Mouse (Mus musculus) kidney, adult 2 months (tissue): ENCODE measurements at regions not wholly inside any gene's neighbourhood (a gene's known extent, or its start where the extent isn't known, plus 50 kb on each side); places are given as distances from the start of the nearest gene placed in this dataset.

Source experiments
- DNase-seq: peaks from one replicate; pipeline ENCODE4 v3.0.0; 2021
- H3K27ac ChIP-seq: fragments of 200-500 bp; 2 replicates; pipeline ENCODE4 v1.5.1; 2012; ENCODE audit warnings: low read depth, low read length, control low read depth, inconsistent platforms; ENCODE audit not compliant: insufficient read depth
- H3K27me3 ChIP-seq: fragments of 200-500 bp; replicated peaks from 2 replicates; pipeline ENCODE4 v1.6.1; 2012; ENCODE audit warnings: mild to moderate bottlenecking, moderate library complexity, low read length, inconsistent platforms; ENCODE audit not compliant: control insufficient read depth, insufficient read depth
- H3K36me3 ChIP-seq: fragments of 200-500 bp; 2 replicates; pipeline ENCODE4 v1.6.1; 2012; ENCODE audit warnings: mild to moderate bottlenecking, moderate library complexity, low read length, inconsistent platforms; ENCODE audit not compliant: control insufficient read depth, insufficient read depth
- H3K4me1 ChIP-seq: fragments of 200-500 bp; 2 replicates; pipeline ENCODE4 v1.6.1; 2011; ENCODE audit warnings: low read length; ENCODE audit not compliant: control insufficient read depth, insufficient read depth
- H3K4me3 ChIP-seq: fragments of 200-500 bp; 2 replicates; pipeline ENCODE4 v1.5.1; 2011; ENCODE audit warnings: mild to moderate bottlenecking, low read depth, low read length, control low read depth; ENCODE audit not compliant: insufficient read depth
- CTCF ChIP-seq: fragments of 200-500 bp; conservative IDR thresholded peaks from 2 replicates; pipeline ENCODE4 v1.5.1; 2011; ENCODE audit warnings: low read depth, mild to moderate bottlenecking, control low read depth, low read length, moderate library complexity, mixed read lengths; ENCODE audit not compliant: insufficient read depth, insufficient read length
- POLR2A ChIP-seq: fragments of 200-500 bp; IDR thresholded peaks from one replicate; pipeline ENCODE4 v1.6.1; 2011; ENCODE audit warnings: low read depth, low read length, control low read depth
- WGBS: fragments of 180-500 bp; shearing (Covaris S2); methylation state at CpG from one replicate; pipeline ENCODE4 v1.1.7; 2018; 5-methylcytosine and 5-hydroxymethylcytosine counted together

GRCm38 (mm10) chr3:37958361-37958978 is 234.2 kb upstream of the Gm5148 start:
- H3K27me3 ChIP-seq: no peaks in the 10 kb centered on the region
- WGBS: 44% methylated on average over 6 of the region's 6 CpGs
- no peak for TF ChIP-seq POLR2A
- no peak for TF ChIP-seq CTCF
- no peak overlapping the region for H3K27ac ChIP-seq
- no peaks in the 10 kb centered on the region for H3K36me3 ChIP-seq
- peaks cover 9% of the 10 kb centered on the region for H3K4me1 ChIP-seq
- no peak overlapping the region for H3K4me3 ChIP-seq
- no peak for DNase-seq

- Histone ChIP-seq H3K4me1 (peaks cover 3% of the 10 kb centered on the region; the same call in 1 of the 2 replicates), H3K27ac (no peak overlapping the region), H3K36me3 (no peaks in the 10 kb centered on the region), H3K4me3 (no peak overlapping the region), H3K27me3 (no peaks in the 10 kb centered on the region)
- 93% methylated on average over 6 of the region's 6 CpGs for WGBS
- DNase-seq: no peak
- no peak for TF ChIP-seq POLR2A
These were observed 232.3 kb upstream of the Gm5148 start for GRCm38 (mm10) chr3:37956543-37956942.

DNA sequence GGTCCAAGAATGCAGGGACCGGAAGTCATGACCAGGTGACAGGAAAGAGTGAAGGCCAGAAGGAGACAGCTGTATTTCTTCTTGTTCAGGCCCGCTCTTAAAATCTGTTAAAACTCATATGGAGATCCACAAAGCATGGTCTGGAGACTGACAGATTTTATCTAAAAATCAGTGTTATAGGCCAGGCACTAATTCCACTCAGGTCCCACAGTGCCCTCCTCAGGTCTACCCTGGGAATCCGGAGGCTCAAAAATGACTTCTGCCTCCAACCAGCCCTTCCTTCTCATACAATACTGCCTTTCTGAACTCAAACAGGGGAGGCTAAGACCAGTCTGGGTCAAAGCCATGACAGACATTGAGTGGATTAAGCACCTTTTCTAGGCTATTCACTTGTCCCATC is 228.6 kb upstream of the Gm5148 start:
- Histone ChIP-seq H3K27me3 (no peaks in the 10 kb centered on the region), H3K4me3 (no peak overlapping the region), H3K36me3 (no peaks in the 10 kb centered on the region), H3K27ac (no peak overlapping the region), H3K4me1 (peaks cover 3% of the 10 kb centered on the region; the same call in 1 of the 2 replicates)
- TF ChIP-seq CTCF (peak; percentile 68), POLR2A (no peak)
- WGBS: 43% methylated on average over 3 of the region's 3 CpGs
- peak; percentile 60 for DNase-seq

- Histone ChIP-seq H3K27ac (no peak overlapping the region), H3K4me1 (peaks cover 3% of the 10 kb centered on the region; the same call in 1 of the 2 replicates), H3K36me3 (no peaks in the 10 kb centered on the region), H3K27me3 (no peaks in the 10 kb centered on the region), H3K4me3 (no peak overlapping the region)
- TF ChIP-seq POLR2A (no peak), CTCF (no peak)
- DNase-seq: no peak
These were observed 228.0 kb upstream of the Gm5148 start for GRCm38 (mm10) chr3:37952251-37952650.

- TF ChIP-seq CTCF: no peak
- Histone ChIP-seq H3K36me3 (no peaks in the 10 kb centered on the region), H3K27ac (no peak overlapping the region), H3K4me1 (peaks cover 6% of the 10 kb centered on the region), H3K4me3 (no peak overlapping the region), H3K27me3 (no peaks in the 10 kb centered on the region)
- no peak for DNase-seq
These were observed 219.4 kb upstream of the Gm5148 start for GRCm38 (mm10) chr3:37943661-37944060.

DNA sequence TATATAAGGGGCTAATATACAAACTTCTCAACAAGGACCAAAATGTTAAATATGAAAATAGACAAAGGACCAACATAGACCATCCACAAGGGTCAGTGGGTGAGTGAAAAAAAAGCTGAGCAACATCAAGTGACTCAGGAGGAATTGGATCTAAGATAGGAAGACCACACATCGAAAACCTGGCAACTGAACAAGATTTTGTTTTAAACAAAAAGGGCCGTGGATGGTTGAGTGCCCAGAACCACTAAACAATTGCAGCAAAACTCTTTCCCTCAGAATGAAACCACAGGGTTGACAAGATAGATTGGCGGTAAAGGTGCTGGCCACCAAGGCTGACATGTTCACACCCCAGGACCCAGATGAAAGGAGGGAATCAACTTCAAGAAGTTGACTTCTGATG is 215.7 kb upstream of the Gm5148 start:
- 88% methylated on average over 3 of the region's 3 CpGs for WGBS
- no peak for TF ChIP-seq CTCF
- TF ChIP-seq POLR2A: no peak
- Histone ChIP-seq H3K36me3 (no peaks in the 10 kb centered on the region), H3K4me3 (no peak overlapping the region), H3K4me1 (peaks cover 29% of the 10 kb centered on the region), H3K27ac (no peak overlapping the region), H3K27me3 (no peaks in the 10 kb centered on the region)
- DNase-seq: no peak

- no peak for DNase-seq
- no peak overlapping the region for H3K4me3 ChIP-seq
- H3K27me3 ChIP-seq: no peaks in the 10 kb centered on the region
- TF ChIP-seq POLR2A (no peak), CTCF (no peak)
- 76% methylated on average over 11 of the region's 11 CpGs for WGBS
- peaks cover 29% of the 10 kb centered on the region for H3K4me1 ChIP-seq
- H3K27ac ChIP-seq: peak overlapping the region; percentile 63
- H3K36me3 ChIP-seq: no peaks in the 10 kb centered on the region
These were observed 214.6 kb upstream of the Gm5148 start for GRCm38 (mm10) chr3:37938870-37939269.

DNA sequence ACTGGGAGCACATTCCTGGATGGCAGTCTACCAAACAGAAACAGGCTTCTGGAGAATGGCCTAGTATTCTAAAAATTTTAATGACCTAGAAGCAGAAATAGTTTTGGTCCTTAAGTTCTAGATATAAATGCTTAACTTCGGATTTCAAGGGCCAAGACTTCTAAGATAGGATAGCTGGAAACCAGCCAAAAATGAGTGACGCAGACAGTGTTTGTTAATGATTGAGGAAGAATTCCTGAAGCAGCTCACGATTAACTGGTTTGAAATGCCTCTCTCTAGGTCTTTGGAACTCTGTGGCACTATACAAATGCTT is 213.9 kb upstream of the Gm5148 start:
- H3K4me1 ChIP-seq: peaks cover 29% of the 10 kb centered on the region
- H3K27ac ChIP-seq: peak overlapping the region; percentile 90
- peak; percentile 94 for DNase-seq
- no peak overlapping the region for H3K4me3 ChIP-seq
- WGBS: 8% methylated on average over 3 of the region's 3 CpGs
- no peaks in the 10 kb centered on the region for H3K36me3 ChIP-seq
- no peaks in the 10 kb centered on the region for H3K27me3 ChIP-seq
- TF ChIP-seq CTCF (no peak), POLR2A (no peak)
